Mouse (Mus musculus) C2C12 (cell line): ENCODE measurements around the gene Arl14. TPM values are rescaled to one million over a fixed set of nuclear protein-coding genes. Genes with fewer than 3 reads are reported as not detected.
A peak's percentile ranks its signal among the peaks of the same experiment; 100 is the strongest.

Experiments used
- H3K27me3 ChIP-seq: one replicate; pipeline ENCODE4 v1.6.1; 2011; ENCODE audit not compliant: control insufficient read depth, insufficient read depth, insufficient read length
- H3K36me3 ChIP-seq: one replicate; pipeline ENCODE4 v1.6.1; 2011; ENCODE audit not compliant: control insufficient read depth, insufficient read depth
- H3K4me3 ChIP-seq: one replicate; pipeline ENCODE4 v1.5.1; 2011; ENCODE audit warnings: mild to moderate bottlenecking, control low read depth; ENCODE audit not compliant: poor library complexity, insufficient read depth, severe bottlenecking
- H3K79me2 ChIP-seq: one replicate; pipeline ENCODE4 v1.6.1; 2011; ENCODE audit not compliant: control insufficient read depth, insufficient read depth
- H3K79me3 ChIP-seq: one replicate; pipeline ENCODE4 v1.6.1; 2011; ENCODE audit warnings: low read depth, control low read depth
- H3ac ChIP-seq: one replicate; pipeline ENCODE3; 2011; ENCODE audit warnings: low read depth; ENCODE audit not compliant: control insufficient read depth, insufficient read length
- FOSL1 ChIP-seq: IDR thresholded peaks from one replicate; pipeline ENCODE4 v1.8.0; 2011; ENCODE audit warnings: mild to moderate bottlenecking, low read length; ENCODE audit not compliant: poor library complexity, insufficient read depth, severe bottlenecking
- MAX ChIP-seq: IDR thresholded peaks from one replicate; pipeline ENCODE4 v1.6.1; 2011; ENCODE audit warnings: mild to moderate bottlenecking, control low read depth
- MYOG ChIP-seq: IDR thresholded peaks from one replicate; pipeline ENCODE4 v1.6.1; 2011; ENCODE audit not compliant: control insufficient read depth, insufficient read length; ENCODE audit errors: extremely low read depth
- polyA plus RNA-seq: library from polyadenylated mRNA; unstranded; fragments of >200 nt; fragmentation: generic; extraction: Trizol; gene quantifications from one replicate; pipeline ENCODE4 v1.2.1, GENCODE M21; 2012; ENCODE audit warnings: missing spikeins

Gene Arl14
- polyA plus RNA-seq, 1 experiment = not detected

DNA sequence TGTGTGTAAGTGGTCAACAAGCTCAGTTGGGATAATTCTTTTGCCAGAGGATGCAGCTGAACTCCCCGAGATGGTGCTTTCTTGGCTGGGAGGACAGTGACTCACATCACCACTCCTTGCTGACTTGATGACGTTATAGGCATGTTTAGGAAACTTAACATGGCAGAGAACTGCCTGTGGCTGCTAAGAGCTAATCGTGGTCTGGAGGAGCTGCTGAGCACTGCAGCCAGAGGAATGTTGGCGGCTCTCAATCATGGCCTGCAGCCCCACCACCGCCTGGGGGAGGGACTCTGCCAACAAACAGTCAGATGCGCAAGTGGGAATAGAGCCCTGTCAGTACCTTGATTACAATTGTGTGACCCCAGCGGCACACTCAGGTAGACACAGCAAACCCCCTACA, 49.6 kb downstream of the Arl14 start:
- Histone ChIP-seq H3ac (no peak overlapping the region), H3K79me3 (no peaks in the 10 kb centered on the region), H3K27me3 (no peaks in the 10 kb centered on the region), H3K36me3 (no peaks in the 10 kb centered on the region), H3K4me3 (no peak overlapping the region), H3K79me2 (no peaks in the 10 kb centered on the region)
- TF ChIP-seq MAX (peak; percentile 36), MYOG (no peak), FOSL1 (peak; percentile 34)

Other genes with a start within 250 kb of the Arl14 start
- 4.1 TPM for gene Ift80, start 217.8 kb upstream of the Arl14 start, polyA plus RNA-seq
- 26.4 TPM for gene Smc4, start 217.7 kb upstream of the Arl14 start, polyA plus RNA-seq
- gene Trim59, start 177.7 kb upstream of the Arl14 start, polyA plus RNA-seq = 24.7 TPM
- 24.0 TPM for gene Kpna4, start 95.3 kb upstream of the Arl14 start, polyA plus RNA-seq
- gene Ppm1l, start 94.4 kb downstream of the Arl14 start, polyA plus RNA-seq = 3.7 TPM